Mouse (Mus musculus) liver, adult 2 months (tissue): Measurements from ENCODE around the gene Pcnx3.

Experiments used
- CTCF ChIP-seq: fragments of 200-500 bp; IDR thresholded peaks from 2 replicates; pipeline ENCODE4 v1.5.1; 2011; ENCODE audit warnings: low read depth, low read length, control low read depth
- POLR2A ChIP-seq: fragments of 200-500 bp; IDR thresholded peaks from 2 replicates; pipeline ENCODE4 v1.6.1; 2011; ENCODE audit warnings: low read length, control low read depth; ENCODE audit not compliant: insufficient read depth; ENCODE audit errors: extremely low read depth

DNA sequence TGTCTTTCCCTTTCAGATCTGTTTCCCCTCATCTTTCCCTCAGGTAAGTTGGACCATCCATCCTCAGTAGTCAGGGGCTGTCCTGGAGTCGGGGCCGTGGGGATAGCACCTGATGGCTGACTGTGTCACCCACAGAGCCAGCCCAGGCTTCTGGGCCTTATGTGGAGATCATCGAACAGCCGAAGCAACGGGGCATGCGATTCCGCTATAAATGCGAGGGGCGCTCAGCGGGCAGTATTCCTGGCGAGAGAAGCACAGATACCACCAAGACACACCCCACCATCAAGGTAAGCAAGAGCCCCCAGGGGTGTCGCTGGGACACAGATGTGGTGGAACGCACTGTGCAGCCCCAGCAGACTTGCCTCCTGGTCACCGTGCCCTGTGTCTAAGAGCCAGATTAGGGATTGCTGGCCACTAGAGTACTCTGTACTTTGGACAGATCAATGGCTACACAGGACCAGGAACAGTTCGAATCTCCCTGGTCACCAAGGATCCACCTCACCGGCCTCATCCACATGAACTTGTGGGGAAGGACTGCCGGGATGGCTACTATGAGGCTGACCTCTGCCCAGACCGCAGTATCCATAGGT is 50.2 kb downstream of the Pcnx3 start:
- TF ChIP-seq CTCF, result no peak
- TF ChIP-seq POLR2A, result peak; percentile 59; the same call in 1 of the 2 replicates
